Mouse (Mus musculus) MEL (cell line): ENCODE measurements around the gene Mc3r. TPM values are rescaled to one million over a fixed set of nuclear protein-coding genes. Genes with fewer than 3 reads are reported as not detected.

Experiments
- DNase-seq: peaks from one replicate; pipeline ENCODE4 v3.0.0; 2011; ENCODE audit warnings: low read depth, low spot score
- H3K27ac ChIP-seq: 2 replicates; pipeline ENCODE4 v1.5.1; 2012; ENCODE audit warnings: low read depth, mild to moderate bottlenecking, control low read depth, low read length, moderate library complexity; ENCODE audit not compliant: control insufficient read depth
- H3K27me3 ChIP-seq, 2 experiments: fragments of 150-350 bp in 1 of 2; sonication (generic) in 1 of 2; 2 replicates each; pipeline ENCODE4 v1.6.1; 2012; ENCODE audit warnings: low read length in 2 of 2, mild to moderate bottlenecking in 2 of 2, improper control_type of control experiment in 1 of 2, moderate library complexity in 1 of 2; ENCODE audit not compliant: insufficient read depth in 2 of 2, control insufficient read depth in 1 of 2
- H3K36me3 ChIP-seq, 2 experiments: 2 replicates each; pipeline ENCODE4 v1.6.1; 2012 to 2014; ENCODE audit warnings: low read length in 2 of 2, improper control_type of control experiment in 1 of 2, inconsistent platforms in 1 of 2, mild to moderate bottlenecking in 1 of 2; ENCODE audit not compliant: insufficient read depth in 2 of 2, control insufficient read depth in 1 of 2
- H3K4me1 ChIP-seq, 2 experiments: fragments of 150-350 bp in 1 of 2; sonication (generic) in 1 of 2; 2 replicates each; pipeline ENCODE4 v1.6.1; 2012; ENCODE audit warnings: low read length in 2 of 2, improper control_type of control experiment in 1 of 2, mild to moderate bottlenecking in 1 of 2; ENCODE audit not compliant: insufficient read depth in 2 of 2, control insufficient read depth in 1 of 2
- H3K4me3 ChIP-seq, 2 experiments: fragments of 150-350 bp in 1 of 2; sonication (generic) in 1 of 2; 2 replicates each; pipeline ENCODE4 v1.5.1; 2012; ENCODE audit warnings: low read depth in 2 of 2, low read length in 2 of 2, mild to moderate bottlenecking in 2 of 2, moderate library complexity in 2 of 2, control low read depth in 1 of 2, improper control_type of control experiment in 1 of 2; ENCODE audit not compliant: control insufficient read depth in 1 of 2, insufficient read depth in 1 of 2
- H3K79me2 ChIP-seq: 2 replicates; pipeline ENCODE4 v1.6.1; 2012; ENCODE audit warnings: mild to moderate bottlenecking, low read length, moderate library complexity; ENCODE audit not compliant: control insufficient read depth, poor library complexity, insufficient read depth
- H3K9ac ChIP-seq: 2 replicates; pipeline ENCODE4 v1.6.1; 2012; ENCODE audit warnings: low read depth, mild to moderate bottlenecking, control low read depth, low read length, moderate library complexity; ENCODE audit not compliant: control insufficient read depth, poor library complexity, severe bottlenecking
- H3K9me3 ChIP-seq: fragments of 150-350 bp; sonication (generic); replicated peaks from 2 replicates; pipeline ENCODE4 v1.6.1; 2012; ENCODE audit warnings: mild to moderate bottlenecking, low read length, improper control_type of control experiment, moderate library complexity; ENCODE audit not compliant: insufficient read depth
- CHD1 ChIP-seq: IDR thresholded peaks from 2 replicates; pipeline ENCODE4 v1.6.1; 2012; ENCODE audit warnings: low read depth, mild to moderate bottlenecking, inconsistent platforms, low read length, improper control_type of control experiment
- CTCF ChIP-seq, 3 experiments: IDR thresholded peaks in 2 of 3; conservative IDR thresholded peaks in 1 of 3; 2 replicates each; pipeline ENCODE4 v1.5.1; 2011 to 2012; ENCODE audit warnings: low read length in 3 of 3, low read depth in 2 of 3, mild to moderate bottlenecking in 2 of 3, improper control_type of control experiment in 1 of 3, inconsistent platforms in 1 of 3, mixed read lengths in 1 of 3, moderate library complexity in 1 of 3; ENCODE audit not compliant: control insufficient read depth in 1 of 3, insufficient read depth in 1 of 3, poor library complexity in 1 of 3, severe bottlenecking in 1 of 3
- E2F4 ChIP-seq: IDR thresholded peaks from 2 replicates; pipeline ENCODE4 v1.6.1; 2011; ENCODE audit warnings: low read depth, low read length, improper control_type of control experiment, borderline replicate concordance
- ELF1 ChIP-seq: IDR thresholded peaks from 2 replicates; pipeline ENCODE4 v1.6.1; 2014; ENCODE audit warnings: low read depth, mild to moderate bottlenecking, inconsistent platforms, low read length, improper control_type of control experiment, moderate library complexity
- ETS1 ChIP-seq: IDR thresholded peaks from 2 replicates; pipeline ENCODE4 v1.6.1; 2012; ENCODE audit warnings: low read depth, mild to moderate bottlenecking, inconsistent platforms, low read length, improper control_type of control experiment, moderate library complexity
- GABPA ChIP-seq: IDR thresholded peaks from 2 replicates; pipeline ENCODE4 v1.6.1; 2012; ENCODE audit warnings: low read depth, mild to moderate bottlenecking, inconsistent platforms, low read length, improper control_type of control experiment, moderate library complexity
- GATA1 ChIP-seq: IDR thresholded peaks from 2 replicates; pipeline ENCODE4 v1.6.1; 2011; ENCODE audit warnings: low read depth, low read length, improper control_type of control experiment
- JUND ChIP-seq: IDR thresholded peaks from 2 replicates; pipeline ENCODE4 v1.6.1; 2011; ENCODE audit warnings: low read depth, mild to moderate bottlenecking, improper control_type of control experiment, low read length
- MAFK ChIP-seq: IDR thresholded peaks from 2 replicates; pipeline ENCODE4 v1.6.1; 2011; ENCODE audit warnings: low read depth, mild to moderate bottlenecking, low read length, improper control_type of control experiment, borderline replicate concordance
- MAX ChIP-seq: IDR thresholded peaks from 2 replicates; pipeline ENCODE4 v1.6.1; 2011; ENCODE audit warnings: low read length, improper control_type of control experiment
- MXI1 ChIP-seq: IDR thresholded peaks from 2 replicates; pipeline ENCODE4 v1.6.1; 2011; ENCODE audit warnings: mild to moderate bottlenecking, low read depth, low read length, improper control_type of control experiment
- MYB ChIP-seq: IDR thresholded peaks from 2 replicates; pipeline ENCODE4 v1.6.1; 2011; ENCODE audit warnings: mild to moderate bottlenecking, low read depth, low read length, improper control_type of control experiment
- NELFE ChIP-seq: IDR thresholded peaks from 2 replicates; pipeline ENCODE4 v1.6.1; 2011; ENCODE audit warnings: low read depth, low read length, improper control_type of control experiment
- POLR2A ChIP-seq, 2 experiments: IDR thresholded peaks; 2 replicates each; pipeline ENCODE4 v1.6.1; 2011 to 2012; ENCODE audit warnings: low read length in 2 of 2, mild to moderate bottlenecking in 2 of 2, control low read depth in 1 of 2, improper control_type of control experiment in 1 of 2, low read depth in 1 of 2, moderate library complexity in 1 of 2; ENCODE audit not compliant: control insufficient read depth in 1 of 2, insufficient read depth in 1 of 2, poor library complexity in 1 of 2
- RAD21 ChIP-seq: IDR thresholded peaks from 2 replicates; pipeline ENCODE4 v1.6.1; 2011; ENCODE audit warnings: mild to moderate bottlenecking, low read depth, low read length, improper control_type of control experiment
- SIN3A ChIP-seq: IDR thresholded peaks from 2 replicates; pipeline ENCODE4 v1.6.1; 2012; ENCODE audit warnings: low read length, improper control_type of control experiment, inconsistent platforms
- SMC3 ChIP-seq: IDR thresholded peaks from 2 replicates; pipeline ENCODE4 v1.6.1; 2011; ENCODE audit warnings: low read depth, low read length, improper control_type of control experiment
- TBP ChIP-seq: IDR thresholded peaks from 2 replicates; pipeline ENCODE4 v1.8.0; 2011; ENCODE audit warnings: low read depth, low read length, improper control_type of control experiment
- UBTF ChIP-seq: IDR thresholded peaks from 2 replicates; pipeline ENCODE4 v1.6.1; 2012; ENCODE audit warnings: low read depth, mild to moderate bottlenecking, inconsistent platforms, low read length, improper control_type of control experiment, moderate library complexity, borderline replicate concordance; ENCODE audit not compliant: insufficient read depth
- USF2 ChIP-seq, 2 experiments: IDR thresholded peaks; 2 replicates each; pipeline ENCODE4 v1.6.1; 2011 to 2012; ENCODE audit warnings: improper control_type of control experiment in 2 of 2, low read length in 2 of 2, borderline replicate concordance in 1 of 2, inconsistent platforms in 1 of 2, low read depth in 1 of 2, mild to moderate bottlenecking in 1 of 2; ENCODE audit not compliant: insufficient read depth in 1 of 2
- ZKSCAN1 ChIP-seq: IDR thresholded peaks from 2 replicates; pipeline ENCODE4 v1.6.1; 2012; ENCODE audit warnings: low read depth, mild to moderate bottlenecking, inconsistent platforms, low read length, improper control_type of control experiment, moderate library complexity
- polyA plus RNA-seq, 2 experiments: library from polyadenylated mRNA; stranded (reverse) in 1 of 2; unstranded in 1 of 2; fragments of >175 nt in 1 of 2; fragments of >200 nt in 1 of 2; gene quantifications; 2 replicates each; pipeline versions ENCODE4 v1.2.1 to v1.2.4; 2012; ENCODE audit warnings: low replicate concordance in 2 of 2, low read depth in 1 of 2; ENCODE audit not compliant: insufficient read length in 2 of 2, insufficient read depth in 1 of 2, missing spikeins in 1 of 2
- total RNA-seq: library from RNA; depleted of rRNA; stranded (reverse); fragments of 300-350 nt; gene quantifications from 2 replicates; pipeline ENCODE4 v1.2.3, GENCODE M21; 2012

The Mc3r gene
- total and polyA plus RNA-seq, 3 experiments = 0.04 TPM; not detected in 2

- DNase-seq = peak; percentile 23
- TF ChIP-seq UBTF (no peak), MAFK (no peak), MAX (no peak), SIN3A (no peak), TBP (no peak), GABPA (no peak), CTCF (IDR thresholded peaks at IDR 0.05 in 2 of 3, conservative IDR thresholded peaks at IDR 0.05 in 1 of 3; ENCODE audit: control insufficient read depth in 1 of 3, insufficient read depth in 1 of 3, low read depth in 2 of 3, low read length in 3 of 3, poor library complexity in 1 of 3, severe bottlenecking in 1 of 3) (peak; percentile 50 to 81 (median 60)), NELFE (no peak), SMC3 (peak; percentile 41), MXI1 (no peak), ZKSCAN1 (no peak), RAD21 (peak; percentile 22)
Observed at GRCm38 (mm10) chr2:172207003-172207402, 41.3 kb upstream of the Mc3r start.

DNA sequence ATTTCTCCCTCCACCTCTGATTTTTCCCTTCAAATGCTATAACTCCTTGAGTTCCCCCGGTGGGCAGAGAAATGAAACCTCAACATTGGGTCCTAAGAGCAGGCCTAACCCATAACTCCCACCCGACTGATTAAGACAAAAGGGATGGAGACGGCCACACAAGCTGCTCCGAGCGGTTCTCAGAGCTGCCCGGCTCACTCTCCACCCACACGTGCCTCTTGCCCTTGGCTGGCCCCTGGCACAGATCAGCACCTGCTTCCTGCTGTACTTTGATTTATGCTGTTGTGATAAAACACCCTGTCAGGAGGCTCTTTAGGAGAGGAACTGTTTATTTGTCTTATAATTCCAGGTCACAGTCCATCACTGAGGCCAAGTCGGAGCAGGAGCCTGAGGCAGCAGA, 34.8 kb upstream of the Mc3r start:
- H3K27ac ChIP-seq = no peak overlapping the region
- DNase-seq = no peak
- no peak overlapping the region for H3K9ac ChIP-seq
- H3K36me3 ChIP-seq = no peaks in the 10 kb centered on the region
- no peaks in the 10 kb centered on the region for H3K9me3 ChIP-seq
- no peaks in the 10 kb centered on the region for H3K27me3 ChIP-seq
- H3K4me3 ChIP-seq = no peak overlapping the region
- TF ChIP-seq ETS1 = no peak
- TF ChIP-seq USF2 (IDR thresholded peaks at IDR 0.05; ENCODE audit: borderline replicate concordance in 1 of 2, insufficient read depth in 1 of 2, low read depth in 1 of 2, low read length in 2 of 2) = no peak
- no peak for TF ChIP-seq POLR2A (IDR thresholded peaks at IDR 0.05; ENCODE audit: control insufficient read depth in 1 of 2, insufficient read depth in 1 of 2, low read depth in 1 of 2, low read length in 2 of 2, poor library complexity in 1 of 2)
- no peak for TF ChIP-seq ELF1
- no peak for TF ChIP-seq MYB
- TF ChIP-seq SMC3 = no peak
- TF ChIP-seq CHD1 = no peak
- TF ChIP-seq GABPA = no peak
- no peak for TF ChIP-seq JUND
- TF ChIP-seq ZKSCAN1 = no peak
- no peak for TF ChIP-seq GATA1
- TF ChIP-seq UBTF = no peak
- no peak for TF ChIP-seq E2F4
- no peak for TF ChIP-seq MAX
- TF ChIP-seq RAD21 = no peak
- no peak for TF ChIP-seq MXI1
- H3K4me1 ChIP-seq = no peaks in the 10 kb centered on the region
- no peaks in the 10 kb centered on the region for H3K79me2 ChIP-seq

More at GRCm38 (mm10) chr2:172207003-172207402, 41.3 kb upstream of the Mc3r start:
- Histone ChIP-seq H3K9ac (no peak overlapping the region), H3K36me3 (no peaks in the 10 kb centered on the region), H3K27me3 (no peaks in the 10 kb centered on the region), H3K4me3 (no peak overlapping the region), H3K27ac (no peak overlapping the region), H3K79me2 (no peaks in the 10 kb centered on the region), H3K9me3 (no peaks in the 10 kb centered on the region), H3K4me1 (no peaks in the 10 kb centered on the region)
